Mouse (Mus musculus): ENCODE measurements around the gene Foxred2. TPM values are rescaled to one million over a fixed set of nuclear protein-coding genes. Genes with fewer than 3 reads are reported as not detected.

The Foxred2 gene
- polyA plus RNA-seq, 1 experiment from 2014 or later = 1.2 TPM

Other genes with a start within 250 kb of the Foxred2 start
- not detected in 2 replicates for gene Apol9b, start 227.7 kb downstream of the Foxred2 start, polyA plus RNA-seq (2015; fragmentation: Nextera tagmentation; extraction: Ambion mirVana)
- 26.2 and 26.9 TPM in 2 replicates for gene Apol8, start 199.7 kb downstream of the Foxred2 start, polyA plus RNA-seq (2015; fragmentation: Nextera tagmentation; extraction: Ambion mirVana)
- gene Myh9, start 114.5 kb downstream of the Foxred2 start, polyA plus RNA-seq (2015; fragmentation: Nextera tagmentation; extraction: Ambion mirVana) = 19.7 and 21.9 TPM in 2 replicates
- 177 and 180 TPM in 2 replicates for gene Txn2, start 27.7 kb downstream of the Foxred2 start, polyA plus RNA-seq (2015; fragmentation: Nextera tagmentation; extraction: Ambion mirVana)
- 119 and 125 TPM in 2 replicates for gene Eif3d, start 14.1 kb upstream of the Foxred2 start, polyA plus RNA-seq (2015; fragmentation: Nextera tagmentation; extraction: Ambion mirVana)
- not detected in 2 replicates for gene Cacng2, start 163.3 kb upstream of the Foxred2 start, polyA plus RNA-seq (2015; fragmentation: Nextera tagmentation; extraction: Ambion mirVana)
- 26.6 and 27.8 TPM in 2 replicates for gene Ift27, start 217.4 kb upstream of the Foxred2 start, polyA plus RNA-seq (2015; fragmentation: Nextera tagmentation; extraction: Ambion mirVana)
- gene Pvalb, start 249.7 kb upstream of the Foxred2 start, polyA plus RNA-seq (2015; fragmentation: Nextera tagmentation; extraction: Ambion mirVana) = not detected in 2 replicates